Mouse (Mus musculus) lung, postnatal 0 days (tissue): ENCODE measurements around the gene Acvr1.

Source experiments
- CTCF ChIP-seq: IDR thresholded peaks from 2 replicates; pipeline ENCODE4 v1.5.1; 2016; ENCODE audit warnings: antibody characterized with exemption, mild to moderate bottlenecking
- EP300 ChIP-seq: IDR thresholded peaks from 2 replicates; pipeline ENCODE4 v1.6.1; 2016; ENCODE audit warnings: antibody characterized with exemption, mild to moderate bottlenecking, control low read depth

- TF ChIP-seq EP300 (no peak), CTCF (no peak)
Observed at GRCm38 (mm10) chr2:58615766-58616165, 48.8 kb upstream of the Acvr1 start.
